Mouse (Mus musculus) forebrain, embryonic 10.5 days (tissue): ENCODE measurements around the gene Tmem108. TPM values are rescaled to one million over a fixed set of nuclear protein-coding genes. Genes with fewer than 3 reads are reported as not detected.

ENCODE experiments used
- DNase-seq: peaks from one replicate; pipeline ENCODE4 v3.0.0-alpha.2; 2017; ENCODE audit warnings: low spot score; ENCODE audit errors: extremely low spot score
- H3K27ac ChIP-seq: fragments of 300-500 bp; sonication (generic); 2 replicates; pipeline ENCODE4 v1.5.1; 2016; ENCODE audit warnings: mild to moderate bottlenecking
- H3K27me3 ChIP-seq: fragments of 300-500 bp; sonication (generic); 2 replicates; pipeline ENCODE4 v1.6.1; 2016; ENCODE audit warnings: mild to moderate bottlenecking; ENCODE audit not compliant: poor library complexity, severe bottlenecking
- H3K36me3 ChIP-seq: fragments of 300-500 bp; sonication (generic); replicated peaks from 2 replicates; pipeline ENCODE4 v1.6.1; 2016; ENCODE audit warnings: mild to moderate bottlenecking, moderate library complexity
- H3K4me1 ChIP-seq: fragments of 300-500 bp; sonication (generic); 2 replicates; pipeline ENCODE4 v1.6.1; 2016
- H3K4me3 ChIP-seq: fragments of 300-500 bp; sonication (generic); 2 replicates; pipeline ENCODE4 v1.5.1; 2016; ENCODE audit warnings: mild to moderate bottlenecking, moderate library complexity
- H3K9me3 ChIP-seq: fragments of 300-500 bp; sonication (generic); 2 replicates; pipeline ENCODE4 v1.6.1; 2016; ENCODE audit warnings: mild to moderate bottlenecking, moderate library complexity
- WGBS: fragments of 180-500 bp; shearing (Covaris S2); methylation state at CpG from one replicate; pipeline ENCODE4 v1.1.7; 2016; 5-methylcytosine and 5-hydroxymethylcytosine counted together
- polyA plus RNA-seq: library from polyadenylated mRNA; unstranded; fragments of >200 nt; fragmentation: Nextera tagmentation; extraction: Ambion mirVana; gene quantifications from 2 replicates; pipeline ENCODE4 v1.2.1, GENCODE M21; 2016

The Tmem108 gene
- polyA plus RNA-seq, 1 experiment from 2014 or later = 16.7 TPM

GRCm38 (mm10) chr9:103641340-103641739 lies 120.3 kb downstream of the Tmem108 start:
- no peaks in the 10 kb centered on the region for H3K36me3 ChIP-seq
- H3K9me3 ChIP-seq = no peaks in the 10 kb centered on the region
- no peaks in the 10 kb centered on the region for H3K27me3 ChIP-seq
- no peak for DNase-seq
- 95% methylated on average over 4 of the region's 4 CpGs for WGBS
- no peak overlapping the region for H3K27ac ChIP-seq
- peaks cover 23% of the 10 kb centered on the region for H3K4me1 ChIP-seq
- H3K4me3 ChIP-seq = no peak overlapping the region

DNA sequence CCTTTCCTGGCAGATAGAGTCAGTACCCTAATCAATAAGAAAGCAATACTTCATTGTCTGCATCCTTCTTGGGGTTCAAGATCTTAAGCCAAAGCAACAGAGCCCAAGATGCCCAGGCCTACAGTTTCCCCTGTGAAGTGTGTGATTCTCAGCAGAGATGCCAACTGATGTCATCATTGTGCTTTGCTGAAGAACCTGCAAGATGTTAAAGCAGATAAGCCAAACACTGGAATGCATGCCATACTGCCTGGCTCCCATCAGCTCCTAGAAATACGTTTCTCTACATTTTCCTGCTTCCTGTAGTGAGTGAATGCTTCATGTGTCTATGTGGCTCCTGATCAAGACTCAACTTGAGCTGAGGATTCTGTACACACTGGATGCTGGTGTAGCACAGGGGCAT lies 122.2 kb downstream of the Tmem108 start:
- 69% methylated on average over 1 of the region's 1 CpGs for WGBS
- no peak for DNase-seq
- H3K9me3 ChIP-seq = no peaks in the 10 kb centered on the region
- no peaks in the 10 kb centered on the region for H3K36me3 ChIP-seq
- no peaks in the 10 kb centered on the region for H3K27me3 ChIP-seq
- no peak overlapping the region for H3K4me3 ChIP-seq
- H3K27ac ChIP-seq = no peak overlapping the region
- H3K4me1 ChIP-seq = peaks cover 30% of the 10 kb centered on the region

DNA sequence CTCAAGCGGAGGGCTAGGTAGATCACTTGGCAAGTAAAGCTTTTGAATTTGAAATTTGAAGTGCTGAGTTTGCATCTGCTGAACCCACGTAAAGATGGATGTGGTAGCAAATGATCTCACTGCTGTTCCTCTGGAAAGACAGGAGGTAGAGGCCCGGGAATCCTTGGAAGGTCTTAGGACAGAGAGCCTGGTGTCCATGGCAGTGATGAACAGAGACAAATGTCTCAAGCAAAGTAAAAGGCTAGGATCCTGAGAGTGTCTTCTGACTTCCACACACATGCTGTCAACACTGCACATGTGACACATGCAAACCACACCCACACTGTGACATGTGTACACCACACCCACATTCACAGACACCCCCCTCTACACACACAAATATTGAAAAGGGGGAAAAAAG lies 124.2 kb downstream of the Tmem108 start:
- H3K9me3 ChIP-seq = no peaks in the 10 kb centered on the region
- H3K36me3 ChIP-seq = no peaks in the 10 kb centered on the region
- no peaks in the 10 kb centered on the region for H3K27me3 ChIP-seq
- no peak overlapping the region for H3K27ac ChIP-seq
- WGBS = 79% methylated on average over 3 of the region's 3 CpGs
- peaks cover 30% of the 10 kb centered on the region for H3K4me1 ChIP-seq
- H3K4me3 ChIP-seq = no peak overlapping the region
- no peak for DNase-seq

GRCm38 (mm10) chr9:103636847-103637246 lies 124.8 kb downstream of the Tmem108 start:
- H3K4me1 ChIP-seq = peaks cover 29% of the 10 kb centered on the region
- no peak overlapping the region for H3K4me3 ChIP-seq
- WGBS = 55% methylated on average over 3 of the region's 3 CpGs
- H3K9me3 ChIP-seq = no peaks in the 10 kb centered on the region
- no peaks in the 10 kb centered on the region for H3K27me3 ChIP-seq
- no peak overlapping the region for H3K27ac ChIP-seq
- no peak for DNase-seq
- no peaks in the 10 kb centered on the region for H3K36me3 ChIP-seq

DNA sequence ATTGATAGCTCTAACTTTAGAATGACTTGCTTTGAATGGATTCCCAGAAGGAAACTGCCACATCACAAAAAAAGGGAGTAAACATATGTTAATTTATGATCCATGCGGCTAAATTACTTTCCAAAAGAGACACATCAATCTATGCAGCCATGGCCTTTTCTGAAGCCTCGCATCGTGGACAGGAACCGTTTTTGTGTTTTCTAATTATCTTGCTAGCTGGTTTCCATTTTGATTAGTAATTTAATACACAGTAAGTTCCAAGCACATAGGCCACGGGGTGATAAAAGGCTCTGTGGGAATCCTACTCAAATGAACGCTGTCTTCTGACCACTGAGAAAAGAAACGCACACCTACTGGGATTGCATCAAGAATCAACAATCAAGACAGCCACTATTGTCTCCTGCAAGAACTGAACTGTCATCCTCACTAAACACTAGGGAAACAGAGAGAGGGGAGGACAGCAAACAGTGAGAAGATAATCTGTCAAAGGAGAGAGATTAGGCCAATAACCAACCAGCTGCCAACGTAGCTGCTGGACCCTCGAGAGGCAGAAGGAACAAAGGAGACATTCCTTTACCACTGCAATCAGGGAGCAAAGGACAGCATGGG lies 132.7 kb downstream of the Tmem108 start:
- no peaks in the 10 kb centered on the region for H3K27me3 ChIP-seq
- WGBS = 29% methylated on average over 9 of the region's 9 CpGs
- H3K36me3 ChIP-seq = no peaks in the 10 kb centered on the region
- no peaks in the 10 kb centered on the region for H3K9me3 ChIP-seq
- H3K27ac ChIP-seq = no peak overlapping the region
- no peak for DNase-seq
- peaks cover 15% of the 10 kb centered on the region for H3K4me1 ChIP-seq
- no peak overlapping the region for H3K4me3 ChIP-seq

DNA sequence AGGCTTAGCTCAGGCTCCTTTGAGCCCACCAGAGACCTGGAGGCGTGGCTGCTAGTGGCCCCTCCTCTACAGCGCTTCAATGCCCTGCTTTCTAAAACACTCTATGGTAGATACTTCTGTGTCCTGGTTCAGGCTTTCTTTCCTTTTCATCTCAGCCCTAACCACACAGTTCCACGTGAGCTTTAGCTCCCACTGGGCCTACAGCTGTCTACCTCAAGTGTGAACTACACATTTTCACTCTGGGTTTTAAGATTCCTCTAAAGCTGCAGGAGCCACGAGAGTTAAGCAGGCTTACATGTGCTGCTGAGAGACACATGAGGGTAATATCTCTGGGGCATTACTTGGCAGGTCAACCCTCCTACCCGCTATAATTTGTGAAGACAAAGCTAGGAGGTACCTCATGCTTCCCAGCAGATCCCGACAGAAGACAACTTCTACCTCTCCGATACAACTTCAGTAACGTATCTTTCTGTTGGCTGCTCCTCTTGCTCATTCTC lies 134.2 kb downstream of the Tmem108 start:
- Histone ChIP-seq H3K4me3 (no peak overlapping the region), H3K36me3 (no peaks in the 10 kb centered on the region), H3K27ac (no peak overlapping the region), H3K9me3 (no peaks in the 10 kb centered on the region), H3K4me1 (peaks cover 15% of the 10 kb centered on the region), H3K27me3 (no peaks in the 10 kb centered on the region)
- WGBS = 86% methylated on average over 8 of the region's 8 CpGs
- DNase-seq = no peak

GRCm38 (mm10) chr9:103626156-103626555 lies 135.5 kb downstream of the Tmem108 start:
- H3K4me3 ChIP-seq = no peak overlapping the region
- H3K36me3 ChIP-seq = no peaks in the 10 kb centered on the region
- peaks cover 15% of the 10 kb centered on the region for H3K4me1 ChIP-seq
- H3K27ac ChIP-seq = no peak overlapping the region
- no peak for DNase-seq
- no peaks in the 10 kb centered on the region for H3K9me3 ChIP-seq
- WGBS = 92% methylated on average over 4 of the region's 4 CpGs
- H3K27me3 ChIP-seq = no peaks in the 10 kb centered on the region

- Histone ChIP-seq H3K36me3 (no peaks in the 10 kb centered on the region), H3K4me1 (peaks cover 13% of the 10 kb centered on the region), H3K4me3 (no peak overlapping the region), H3K9me3 (no peaks in the 10 kb centered on the region), H3K27ac (no peak overlapping the region), H3K27me3 (no peaks in the 10 kb centered on the region)
- DNase-seq = peak; percentile 58
- 61% methylated on average over 1 of the region's 1 CpGs for WGBS
Measured at GRCm38 (mm10) chr9:103624649-103625048, 137.0 kb downstream of the Tmem108 start.

DNA sequence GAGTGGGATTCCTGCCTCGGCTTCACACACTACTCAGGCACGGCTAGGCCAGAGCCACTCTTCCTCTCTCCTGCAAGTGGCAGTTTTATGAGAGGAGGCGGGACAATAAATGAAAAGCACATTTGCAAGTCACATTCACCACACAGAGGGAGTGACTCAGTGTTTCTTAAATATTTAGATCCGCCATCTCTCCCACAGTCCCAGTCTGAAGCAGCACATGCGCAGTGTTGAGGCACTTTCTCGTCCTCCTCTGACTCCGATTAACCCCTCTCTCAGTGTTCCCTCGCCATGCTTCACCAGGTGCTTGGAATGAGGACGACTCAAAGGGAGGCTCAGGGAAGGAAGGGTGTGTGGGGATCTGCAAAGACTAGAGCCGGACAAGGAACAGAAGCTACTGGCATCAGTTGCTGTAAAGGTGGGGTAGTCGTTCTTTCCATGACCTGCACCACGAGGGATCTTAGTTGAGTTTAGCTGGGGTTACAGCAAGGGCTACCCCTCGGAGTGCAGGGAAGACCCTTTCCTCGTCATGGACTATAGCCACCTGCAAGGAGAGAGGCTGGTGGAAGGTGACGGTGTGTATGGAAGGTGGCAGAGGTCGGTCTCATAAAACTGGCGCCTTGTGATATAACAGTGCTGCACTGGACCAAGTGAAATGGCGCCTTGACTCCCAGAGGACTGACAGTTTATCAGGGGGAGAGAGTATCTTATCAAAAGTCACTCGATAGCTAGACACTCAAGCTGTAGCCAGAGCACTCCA lies 137.9 kb downstream of the Tmem108 start:
- no peak overlapping the region for H3K27ac ChIP-seq
- no peaks in the 10 kb centered on the region for H3K36me3 ChIP-seq
- 82% methylated on average over 19 of the region's 19 CpGs for WGBS
- DNase-seq = no peak
- H3K27me3 ChIP-seq = no peaks in the 10 kb centered on the region
- no peaks in the 10 kb centered on the region for H3K9me3 ChIP-seq
- no peak overlapping the region for H3K4me3 ChIP-seq
- H3K4me1 ChIP-seq = peaks cover 8% of the 10 kb centered on the region

DNA sequence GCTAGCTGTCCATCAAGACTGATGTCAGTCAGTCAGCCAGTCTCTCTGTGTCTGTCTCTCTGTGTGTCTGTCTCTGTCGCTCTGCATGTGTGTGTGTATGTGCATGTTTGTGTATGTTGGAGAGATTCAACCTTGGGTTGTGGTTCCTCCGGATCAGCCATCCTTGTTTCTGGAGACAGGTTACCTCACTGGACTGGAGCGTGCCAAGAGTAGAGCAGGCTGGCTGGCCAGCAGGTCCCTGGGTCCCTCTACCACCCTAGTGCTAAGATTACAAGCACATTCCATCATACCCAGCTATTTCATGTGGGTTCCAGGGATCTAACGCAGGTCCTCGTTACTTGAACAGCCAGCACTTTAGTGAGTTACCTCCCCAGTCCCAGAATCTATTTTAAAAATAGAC lies 138.6 kb downstream of the Tmem108 start:
- H3K9me3 ChIP-seq = no peaks in the 10 kb centered on the region
- no peaks in the 10 kb centered on the region for H3K36me3 ChIP-seq
- no peaks in the 10 kb centered on the region for H3K27me3 ChIP-seq
- H3K4me1 ChIP-seq = peaks cover 4% of the 10 kb centered on the region
- DNase-seq = no peak
- no peak overlapping the region for H3K27ac ChIP-seq
- WGBS = 91% methylated on average over 5 of the region's 5 CpGs
- H3K4me3 ChIP-seq = no peak overlapping the region

DNA sequence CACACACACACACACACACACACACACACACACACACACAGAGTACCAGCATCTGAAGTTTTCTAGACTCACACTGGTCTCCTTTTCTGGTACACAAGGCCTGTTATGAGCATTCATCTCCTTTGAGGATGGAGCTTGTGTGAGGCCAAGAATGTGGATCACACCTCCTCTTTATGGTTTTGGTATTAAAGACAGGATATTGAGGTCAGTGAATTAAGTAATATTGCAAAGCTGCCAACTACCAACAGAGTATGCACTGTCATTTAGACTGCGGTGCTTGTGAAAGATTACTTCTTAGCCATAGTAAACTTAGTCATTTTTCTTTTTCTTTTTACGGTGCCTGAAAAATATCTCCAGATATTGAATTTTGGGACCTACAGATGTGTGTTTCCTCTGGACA lies 139.8 kb downstream of the Tmem108 start:
- Histone ChIP-seq H3K4me1 (peaks cover 4% of the 10 kb centered on the region), H3K27me3 (no peaks in the 10 kb centered on the region), H3K4me3 (no peak overlapping the region), H3K27ac (no peak overlapping the region), H3K9me3 (no peaks in the 10 kb centered on the region), H3K36me3 (no peaks in the 10 kb centered on the region)
- WGBS = 93% methylated on average over 2 of the region's 2 CpGs
- DNase-seq = no peak

DNA sequence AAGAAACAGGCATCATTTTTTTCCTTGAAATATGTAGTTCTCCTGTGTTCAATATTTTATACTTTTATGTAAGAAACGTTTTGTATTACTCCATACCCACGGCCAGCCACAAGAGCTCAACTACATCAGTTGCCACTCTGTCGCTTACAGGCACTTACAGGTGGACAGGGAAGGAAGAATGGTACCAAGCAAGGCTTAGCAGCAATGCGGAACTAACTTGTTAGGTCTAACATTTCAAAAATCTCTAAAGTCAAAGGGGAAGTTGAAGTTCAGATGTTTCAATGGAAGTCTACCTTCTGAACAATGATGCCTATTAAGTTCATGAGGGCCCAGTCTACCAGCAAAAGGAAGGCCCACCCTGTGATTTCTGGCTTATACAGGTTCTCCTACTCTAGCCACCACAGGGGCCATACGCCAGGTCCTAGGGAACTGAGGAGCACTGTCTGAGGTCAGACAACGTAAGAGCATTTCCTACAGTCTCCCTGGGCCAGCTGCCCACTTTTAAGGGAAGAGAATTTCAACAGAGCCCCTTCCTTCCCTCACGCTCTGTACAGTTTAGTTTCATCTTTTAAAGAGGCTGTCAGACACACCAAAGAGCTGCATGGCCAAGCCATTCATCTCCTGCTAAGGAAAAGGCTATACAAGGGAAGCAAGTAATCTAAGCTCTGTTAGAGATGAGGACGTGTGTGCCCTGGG lies 141.0 kb downstream of the Tmem108 start:
- Histone ChIP-seq H3K4me1 (peaks cover 4% of the 10 kb centered on the region), H3K9me3 (peaks cover 6% of the 10 kb centered on the region; the same call in 1 of the 2 replicates), H3K27me3 (no peaks in the 10 kb centered on the region), H3K4me3 (no peak overlapping the region), H3K27ac (no peak overlapping the region), H3K36me3 (no peaks in the 10 kb centered on the region)
- DNase-seq = no peak
- WGBS = 94% methylated on average over 8 of the region's 8 CpGs

- DNase-seq = no peak
- Histone ChIP-seq H3K27ac (no peak overlapping the region), H3K4me3 (no peak overlapping the region), H3K4me1 (peaks cover under 1% of the 10 kb centered on the region; the same call in 1 of the 2 replicates), H3K9me3 (peaks cover 14% of the 10 kb centered on the region; the same call in 1 of the 2 replicates), H3K27me3 (no peaks in the 10 kb centered on the region), H3K36me3 (no peaks in the 10 kb centered on the region)
- WGBS = 95% methylated on average over 4 of the region's 4 CpGs
Measured at GRCm38 (mm10) chr9:103614260-103614659, 147.4 kb downstream of the Tmem108 start.
